Mouse (Mus musculus) bone marrow macrophage, adult 2 months (primary cell): ENCODE results near the gene Pdia3. TPM values are rescaled to one million over a fixed set of nuclear protein-coding genes. Genes with fewer than 3 reads are reported as not detected.
A peak's percentile ranks its signal among the peaks of the same experiment; 100 is the strongest.

ENCODE experiments used
- H3K27ac ChIP-seq: 2 replicates; pipeline ENCODE4 v1.5.1; 2012; ENCODE audit warnings: low read depth, low read length; ENCODE audit not compliant: insufficient read depth
- H3K4me1 ChIP-seq: 2 replicates; pipeline ENCODE4 v1.6.1; 2012; ENCODE audit warnings: low read length; ENCODE audit not compliant: control insufficient read depth, insufficient read depth
- H3K4me3 ChIP-seq: 2 replicates; pipeline ENCODE4 v1.5.1; 2012; ENCODE audit warnings: mild to moderate bottlenecking, low read length, moderate library complexity; ENCODE audit not compliant: insufficient read depth
- CTCF ChIP-seq: IDR thresholded peaks from 2 replicates; pipeline ENCODE4 v1.5.1; 2012; ENCODE audit warnings: low read depth, mild to moderate bottlenecking, low read length, moderate library complexity
- POLR2A ChIP-seq: IDR thresholded peaks from 2 replicates; pipeline ENCODE4 v1.6.1; 2012; ENCODE audit warnings: mild to moderate bottlenecking, low read depth, low read length, borderline replicate concordance
- polyA plus RNA-seq: library from polyadenylated mRNA; stranded (reverse); fragments of >200 nt; gene quantifications from 2 replicates; pipeline ENCODE4 v1.2.4, GENCODE M21; 2012; ENCODE audit not compliant: missing spikeins, insufficient read depth, insufficient read length

The Pdia3 gene
- polyA plus RNA-seq, 1 experiment = 362 TPM

- Histone ChIP-seq H3K4me1 (peaks cover 15% of the 10 kb centered on the region), H3K27ac (no peak overlapping the region), H3K4me3 (peak overlapping the region; percentile 43; the same call in 1 of the 2 replicates)
- TF ChIP-seq POLR2A (no peak), CTCF (no peak)
These were observed 28.2 kb downstream of the Pdia3 start for GRCm38 (mm10) chr2:121441800-121442199.

- H3K27ac ChIP-seq = no peak overlapping the region
- no peak for TF ChIP-seq CTCF
- TF ChIP-seq POLR2A = no peak
These were observed 28.9 kb downstream of the Pdia3 start for GRCm38 (mm10) chr2:121442259-121443067.

GRCm38 (mm10) chr2:121443068-121443349 lies 29.4 kb downstream of the Pdia3 start:
- peaks cover 22% of the 10 kb centered on the region for H3K4me1 ChIP-seq
- no peak overlapping the region for H3K27ac ChIP-seq
- TF ChIP-seq CTCF = no peak
- TF ChIP-seq POLR2A = no peak
- H3K4me3 ChIP-seq = peak overlapping the region; percentile 43

More at GRCm38 (mm10) chr2:121442259-121443067, 28.9 kb downstream of the Pdia3 start:
- H3K4me3 ChIP-seq = peak overlapping the region; percentile 43
- H3K4me1 ChIP-seq = peaks cover 17% of the 10 kb centered on the region

- no peak for TF ChIP-seq POLR2A
- TF ChIP-seq CTCF = no peak
- H3K4me3 ChIP-seq = no peak within 1 kb of the TSS
- H3K27ac ChIP-seq = no peak within 1 kb of the TSS
- H3K4me1 ChIP-seq = peaks cover 22% of the 10 kb centered on the region
These were observed 30.6 kb downstream of the Pdia3 start, which contains the start of gene Ell3 for GRCm38 (mm10) chr2:121444178-121444577. TSS of gene Ell3 (minus strand) at chr2:121444278.

- H3K4me3 ChIP-seq = no peak overlapping the region
- no peak overlapping the region for H3K27ac ChIP-seq
- peaks cover 22% of the 10 kb centered on the region for H3K4me1 ChIP-seq
- TF ChIP-seq CTCF (no peak), POLR2A (no peak)
These were observed 31.5 kb downstream of the Pdia3 start for GRCm38 (mm10) chr2:121445117-121445516.

GRCm38 (mm10) chr2:121446506-121446905 lies 32.9 kb downstream of the Pdia3 start:
- TF ChIP-seq CTCF (no peak), POLR2A (no peak)
- H3K4me3 ChIP-seq = no peak overlapping the region
- no peak overlapping the region for H3K27ac ChIP-seq
- peaks cover 27% of the 10 kb centered on the region for H3K4me1 ChIP-seq

- Histone ChIP-seq H3K4me3 (no peak overlapping the region), H3K4me1 (peaks cover 29% of the 10 kb centered on the region), H3K27ac (no peak overlapping the region)
- TF ChIP-seq POLR2A = no peak
- TF ChIP-seq CTCF = no peak
These were observed 33.4 kb downstream of the Pdia3 start for GRCm38 (mm10) chr2:121447006-121447405.

GRCm38 (mm10) chr2:121448136-121448535 lies 34.6 kb downstream of the Pdia3 start:
- Histone ChIP-seq H3K27ac (peak overlapping the region; percentile 67), H3K4me3 (peak overlapping the region; percentile 55), H3K4me1 (peaks cover 31% of the 10 kb centered on the region)
- TF ChIP-seq CTCF = no peak
- no peak for TF ChIP-seq POLR2A

GRCm38 (mm10) chr2:121448739-121449535 lies 35.4 kb downstream of the Pdia3 start, which contains the start of gene Serf2:
TSS of gene Serf2 (plus strand) at chr2:121449195.
- Histone ChIP-seq H3K4me3 (peak within 1 kb of the TSS; percentile 83), H3K4me1 (peaks cover 35% of the 10 kb centered on the region), H3K27ac (peak within 1 kb of the TSS; percentile 78)
- TF ChIP-seq CTCF (no peak), POLR2A (no peak)
